Mouse (Mus musculus) myocyte (in vitro differentiated cells): ENCODE data around the gene Tsen2. TPM values are rescaled to one million over a fixed set of nuclear protein-coding genes. Genes with fewer than 3 reads are reported as not detected.

Experiments
- H3K27me3 ChIP-seq: one replicate; pipeline ENCODE4 v1.6.1; 2011; ENCODE audit not compliant: control insufficient read depth, insufficient read depth, insufficient read length
- H3K36me3 ChIP-seq: one replicate; pipeline ENCODE4 v1.6.1; 2011; ENCODE audit not compliant: control insufficient read depth, insufficient read depth
- H3K4me2 ChIP-seq: one replicate; pipeline ENCODE4 v1.6.1; 2011; ENCODE audit warnings: low read depth, control low read depth
- H3K4me3 ChIP-seq: one replicate; pipeline ENCODE4 v1.5.1; 2011; ENCODE audit warnings: mild to moderate bottlenecking, control low read depth, moderate library complexity
- H3K79me2 ChIP-seq: one replicate; pipeline ENCODE4 v1.6.1; 2011; ENCODE audit not compliant: control insufficient read depth, insufficient read depth
- H3ac ChIP-seq: one replicate; pipeline ENCODE4 v1.6.1; 2011; ENCODE audit not compliant: control insufficient read depth, insufficient read length
- CEBPB ChIP-seq: IDR thresholded peaks from 2 replicates; pipeline ENCODE4 v1.6.1; 2011; ENCODE audit warnings: mild to moderate bottlenecking, moderate library complexity; ENCODE audit not compliant: poor library complexity, insufficient read depth, severe bottlenecking
- E2F4 ChIP-seq: IDR thresholded peaks from one replicate; pipeline ENCODE4 v1.6.1; 2011; ENCODE audit warnings: mild to moderate bottlenecking, control low read depth, moderate library complexity; ENCODE audit not compliant: insufficient read depth
- MAX ChIP-seq: IDR thresholded peaks from one replicate; pipeline ENCODE4 v1.6.1; 2011; ENCODE audit warnings: low read depth, mild to moderate bottlenecking, control low read depth
- MYOD1 ChIP-seq, 3 experiments: IDR thresholded peaks; one replicate each; pipeline ENCODE4 v1.6.1; 2011; ENCODE audit warnings: control low read depth in 2 of 3, low read depth in 2 of 3, mild to moderate bottlenecking in 2 of 3, moderate library complexity in 1 of 3; ENCODE audit not compliant: insufficient read length in 2 of 3, control insufficient read depth in 1 of 3
- MYOG ChIP-seq, 3 experiments: IDR thresholded peaks; one replicate each; pipeline ENCODE4 v1.6.1; 2011; ENCODE audit warnings: control low read depth in 2 of 3, low read depth in 2 of 3, mild to moderate bottlenecking in 2 of 3; ENCODE audit not compliant: insufficient read length in 2 of 3, control insufficient read depth in 1 of 3, insufficient read depth in 1 of 3
- POLR2A ChIP-seq: IDR thresholded peaks from one replicate; pipeline ENCODE4 v1.6.1; 2011; ENCODE audit warnings: low read depth, mild to moderate bottlenecking, control low read depth, moderate library complexity; ENCODE audit not compliant: insufficient read length
- POLR2AphosphoS2 ChIP-seq: IDR thresholded peaks from one replicate; pipeline ENCODE4 v1.6.1; 2011; ENCODE audit warnings: low read depth, control low read depth; ENCODE audit not compliant: insufficient read length
- REST ChIP-seq: IDR thresholded peaks from one replicate; pipeline ENCODE4 v1.6.1; 2011; ENCODE audit warnings: mild to moderate bottlenecking, control low read depth, moderate library complexity; ENCODE audit not compliant: insufficient read depth, insufficient read length
- SRF ChIP-seq: IDR thresholded peaks from one replicate; pipeline ENCODE4 v1.6.1; 2011; ENCODE audit warnings: low read depth; ENCODE audit not compliant: control insufficient read depth, insufficient read length
- TCF12 ChIP-seq: IDR thresholded peaks from one replicate; pipeline ENCODE4 v1.6.1; 2011; ENCODE audit warnings: mild to moderate bottlenecking, control low read depth; ENCODE audit not compliant: poor library complexity, insufficient read depth, severe bottlenecking
- TCF3 ChIP-seq: IDR thresholded peaks from one replicate; pipeline ENCODE4 v1.6.1; 2011; ENCODE audit warnings: low read depth, control low read depth; ENCODE audit not compliant: insufficient read length
- USF1 ChIP-seq: IDR thresholded peaks from one replicate; pipeline ENCODE4 v1.6.1; 2011; ENCODE audit warnings: low read depth, mild to moderate bottlenecking, control low read depth, moderate library complexity
- polyA plus RNA-seq: library from polyadenylated mRNA; unstranded; fragments of >200 nt; fragmentation: generic; extraction: Trizol; gene quantifications from one replicate; pipeline ENCODE4 v1.2.1, GENCODE M21; 2012; ENCODE audit warnings: missing spikeins

Gene Tsen2
- polyA plus RNA-seq, 1 experiment: 13.4 TPM

- Histone ChIP-seq H3K4me2 (no peak overlapping the region), H3K27me3 (no peaks in the 10 kb centered on the region), H3K36me3 (peaks cover 3% of the 10 kb centered on the region), H3ac (no peak overlapping the region), H3K4me3 (no peak overlapping the region), H3K79me2 (no peaks in the 10 kb centered on the region)
- no peak for TF ChIP-seq MAX
- TF ChIP-seq TCF12: no peak
- no peak for TF ChIP-seq POLR2A
- TF ChIP-seq TCF3: no peak
- no peak for TF ChIP-seq MYOD1 (IDR thresholded peaks at IDR 0.05; ENCODE audit: control insufficient read depth in 1 of 3, insufficient read length in 2 of 3, low read depth in 2 of 3)
- no peak for TF ChIP-seq SRF
- no peak for TF ChIP-seq MYOG (IDR thresholded peaks at IDR 0.05; ENCODE audit: control insufficient read depth in 1 of 3, insufficient read depth in 1 of 3, insufficient read length in 2 of 3, low read depth in 2 of 3)
These were observed 29.7 kb downstream of the Tsen2 start for GRCm38 (mm10) chr6:115574171-115574570.

GRCm38 (mm10) chr6:115577407-115577806 is 32.9 kb downstream of the Tsen2 start:
- Histone ChIP-seq H3K79me2 (no peaks in the 10 kb centered on the region), H3ac (no peak overlapping the region), H3K36me3 (peaks cover 3% of the 10 kb centered on the region), H3K27me3 (no peaks in the 10 kb centered on the region), H3K4me3 (no peak overlapping the region), H3K4me2 (no peak overlapping the region)
- TF ChIP-seq POLR2A (no peak), TCF12 (no peak), MAX (no peak), MYOG (IDR thresholded peaks at IDR 0.05; ENCODE audit: control insufficient read depth in 1 of 3, insufficient read depth in 1 of 3, insufficient read length in 2 of 3, low read depth in 2 of 3) (no peak), TCF3 (no peak), MYOD1 (IDR thresholded peaks at IDR 0.05; ENCODE audit: control insufficient read depth in 1 of 3, insufficient read length in 2 of 3, low read depth in 2 of 3) (no peak), CEBPB (no peak), POLR2AphosphoS2 (no peak), SRF (no peak), E2F4 (no peak), USF1 (no peak), REST (no peak)

- Histone ChIP-seq H3K4me3 (no peak overlapping the region), H3ac (no peak overlapping the region), H3K4me2 (no peak overlapping the region), H3K27me3 (no peaks in the 10 kb centered on the region), H3K36me3 (peaks cover 3% of the 10 kb centered on the region), H3K79me2 (no peaks in the 10 kb centered on the region)
- TF ChIP-seq TCF12 (no peak), MYOG (IDR thresholded peaks at IDR 0.05; ENCODE audit: control insufficient read depth in 1 of 3, insufficient read depth in 1 of 3, insufficient read length in 2 of 3, low read depth in 2 of 3) (no peak), SRF (no peak), POLR2AphosphoS2 (no peak), TCF3 (no peak), MAX (no peak), E2F4 (no peak), POLR2A (no peak)
These were observed 33.5 kb downstream of the Tsen2 start for GRCm38 (mm10) chr6:115577941-115578340.

DNA sequence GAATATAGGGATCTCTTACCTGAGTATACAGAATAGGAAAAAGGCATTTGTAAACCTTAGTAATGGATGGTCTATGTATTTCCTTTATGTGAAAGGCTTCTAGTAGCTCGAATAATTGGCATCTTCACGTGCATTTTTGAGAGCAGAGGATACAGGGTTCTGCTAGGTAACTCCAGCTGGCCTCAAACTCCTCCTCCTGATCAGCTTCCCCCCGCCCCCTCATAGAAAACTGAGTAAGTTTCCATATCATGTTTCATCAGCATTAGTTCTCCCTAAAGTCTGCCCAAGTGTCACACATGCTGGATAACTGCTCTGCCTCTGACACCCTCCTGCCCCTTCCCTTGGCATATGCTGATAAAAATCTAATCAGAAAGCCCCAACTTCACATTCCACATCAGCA is 36.3 kb downstream of the Tsen2 start:
- no peaks in the 10 kb centered on the region for H3K79me2 ChIP-seq
- TF ChIP-seq REST: no peak
- no peak for TF ChIP-seq USF1
- no peak for TF ChIP-seq SRF
- no peak for TF ChIP-seq POLR2AphosphoS2
- TF ChIP-seq MYOD1 (IDR thresholded peaks at IDR 0.05; ENCODE audit: control insufficient read depth in 1 of 3, insufficient read length in 2 of 3, low read depth in 2 of 3): no peak
- TF ChIP-seq MAX: no peak
- TF ChIP-seq TCF3: no peak
- no peak for TF ChIP-seq MYOG (IDR thresholded peaks at IDR 0.05; ENCODE audit: control insufficient read depth in 1 of 3, insufficient read depth in 1 of 3, insufficient read length in 2 of 3, low read depth in 2 of 3)
- H3K4me3 ChIP-seq: no peak overlapping the region
- H3K36me3 ChIP-seq: peaks cover 3% of the 10 kb centered on the region
- H3K4me2 ChIP-seq: no peak overlapping the region
- H3K27me3 ChIP-seq: no peaks in the 10 kb centered on the region
- no peak overlapping the region for H3ac ChIP-seq

DNA sequence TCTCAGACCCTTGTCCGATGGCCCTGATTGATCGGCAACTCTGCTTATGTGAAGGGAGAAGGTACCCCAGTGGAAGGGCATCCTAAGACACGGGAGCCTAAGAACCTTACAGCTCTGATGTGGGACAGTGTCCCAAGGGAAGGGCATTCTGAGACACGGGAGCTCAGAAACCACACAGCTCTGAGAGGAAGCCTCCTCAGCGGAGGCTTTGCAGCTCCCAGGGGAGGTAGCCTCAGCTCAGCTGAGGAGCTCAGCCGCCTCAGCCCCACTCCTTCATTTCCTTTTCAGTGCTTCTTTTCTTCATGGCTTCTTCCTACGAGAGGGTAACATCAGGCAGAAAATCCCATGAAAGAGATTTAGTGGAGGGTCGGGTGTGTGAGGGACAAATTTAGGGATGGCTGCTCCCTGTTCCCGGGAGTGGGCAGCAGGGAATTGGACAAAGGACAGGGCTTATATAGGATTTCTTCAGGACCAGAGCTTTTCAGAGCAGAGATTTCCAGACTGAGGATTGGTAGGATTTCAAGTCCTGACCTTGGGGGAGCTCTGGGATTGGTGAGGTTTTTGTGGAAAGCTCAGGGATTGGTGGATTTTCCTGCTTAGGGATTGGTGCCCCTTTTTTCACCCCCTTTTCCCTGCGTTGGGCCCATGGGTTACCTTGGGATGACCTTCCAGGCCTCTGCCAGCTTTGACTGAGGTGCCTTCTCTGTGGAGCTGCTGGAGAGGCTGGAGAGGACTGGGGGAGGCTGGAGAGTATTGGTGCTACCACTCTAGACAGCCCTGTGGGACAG is 38.1 kb downstream of the Tsen2 start:
- no peaks in the 10 kb centered on the region for H3K36me3 ChIP-seq
- no peak overlapping the region for H3ac ChIP-seq
- no peaks in the 10 kb centered on the region for H3K27me3 ChIP-seq
- H3K79me2 ChIP-seq: no peaks in the 10 kb centered on the region
- H3K4me3 ChIP-seq: no peak overlapping the region
- H3K4me2 ChIP-seq: no peak overlapping the region
- no peak for TF ChIP-seq TCF12
- TF ChIP-seq MYOG (IDR thresholded peaks at IDR 0.05; ENCODE audit: control insufficient read depth in 1 of 3, insufficient read depth in 1 of 3, insufficient read length in 2 of 3, low read depth in 2 of 3): no peak
- no peak for TF ChIP-seq REST
- no peak for TF ChIP-seq POLR2AphosphoS2
- TF ChIP-seq TCF3: no peak
- TF ChIP-seq MAX: no peak
- no peak for TF ChIP-seq USF1
- no peak for TF ChIP-seq SRF
- TF ChIP-seq CEBPB: no peak
- TF ChIP-seq E2F4: no peak
